Mouse (Mus musculus): ENCODE measurements around the gene Eipr1. TPM values are rescaled to one million over a fixed set of nuclear protein-coding genes. Genes with fewer than 3 reads are reported as not detected.

Gene Eipr1
- polyA plus RNA-seq, 1 experiment from 2014 or later = 21.6 TPM

GRCm38 (mm10) chr12:28734271-28734670 is 17.3 kb upstream of the Eipr1 start:
- Histone ChIP-seq H3K9ac (replicated peaks; ENCODE audit: low read depth) (no peak overlapping the region), H3K9me3 (ENCODE audit: low read length) (no peaks in the 10 kb centered on the region), H3K4me2 (replicated peaks; ENCODE audit: low read depth, low read length) (no peak overlapping the region), H3K4me3 (ENCODE audit: low read depth, low read length) (no peak overlapping the region), H3K27me3 (replicated peaks; ENCODE audit: insufficient read depth, low read length) (no peaks in the 10 kb centered on the region), H3K36me3 (ENCODE audit: insufficient read depth, low read length) (peaks cover 5% of the 10 kb centered on the region), H3K27ac (ENCODE audit: low read length) (no peak overlapping the region), H3K4me1 (ENCODE audit: insufficient read depth, low read depth, low read length) (no peaks in the 10 kb centered on the region)
- no peak for ATAC-seq
- DNase-seq (ENCODE audit: low spot score) = no peak
- WGBS = 100% methylated on average over 1 of the region's 1 CpGs
- TF ChIP-seq CTCF (IDR thresholded peaks at IDR 0.05) (no peak), EP300 (IDR thresholded peaks at IDR 0.05) (no peak)

- Histone ChIP-seq H3K27ac (ENCODE audit: low read length) (no peak overlapping the region), H3K27me3 (replicated peaks; ENCODE audit: insufficient read depth, low read length) (no peaks in the 10 kb centered on the region), H3K36me3 (ENCODE audit: insufficient read depth, low read length) (peaks cover 5% of the 10 kb centered on the region), H3K4me1 (ENCODE audit: insufficient read depth, low read depth, low read length) (no peaks in the 10 kb centered on the region), H3K9me3 (ENCODE audit: low read length) (no peaks in the 10 kb centered on the region), H3K9ac (replicated peaks; ENCODE audit: low read depth) (no peak overlapping the region), H3K4me2 (replicated peaks; ENCODE audit: low read depth, low read length) (no peak overlapping the region), H3K4me3 (ENCODE audit: low read depth, low read length) (no peak overlapping the region)
- WGBS = 87% methylated on average over 3 of the region's 3 CpGs
- ATAC-seq (no peak), DNase-seq (ENCODE audit: low spot score) (no peak)
- TF ChIP-seq EP300 (IDR thresholded peaks at IDR 0.05) (no peak), CTCF (IDR thresholded peaks at IDR 0.05) (no peak)
Observed at GRCm38 (mm10) chr12:28735293-28735692, 16.3 kb upstream of the Eipr1 start.

GRCm38 (mm10) chr12:28743328-28743727 is 8.3 kb upstream of the Eipr1 start:
- Histone ChIP-seq H3K36me3 (ENCODE audit: insufficient read depth, low read length) (no peaks in the 10 kb centered on the region; the same call in 1 of the 2 replicates), H3K4me3 (ENCODE audit: low read depth, low read length) (no peak overlapping the region), H3K4me2 (replicated peaks; ENCODE audit: low read depth, low read length) (no peak overlapping the region), H3K9ac (replicated peaks; ENCODE audit: low read depth) (no peak overlapping the region), H3K27ac (ENCODE audit: low read length) (no peak overlapping the region), H3K4me1 (ENCODE audit: insufficient read depth, low read depth, low read length) (no peaks in the 10 kb centered on the region), H3K9me3 (ENCODE audit: low read length) (no peaks in the 10 kb centered on the region), H3K27me3 (replicated peaks; ENCODE audit: insufficient read depth, low read length) (no peaks in the 10 kb centered on the region)
- no peak for TF ChIP-seq CTCF (IDR thresholded peaks at IDR 0.05)
- no peak for TF ChIP-seq EP300 (IDR thresholded peaks at IDR 0.05)
- ATAC-seq (no peak), DNase-seq (ENCODE audit: low spot score) (no peak)
- WGBS = 80% methylated on average over 3 of the region's 3 CpGs

- WGBS = 1% methylated on average over 41 of the region's 41 CpGs
- Histone ChIP-seq H3K4me3 (ENCODE audit: low read depth, low read length) (peak within 1 kb of the TSS; percentile 91), H3K4me1 (ENCODE audit: insufficient read depth, low read depth, low read length) (no peaks in the 10 kb centered on the region; the same call in 1 of the 2 replicates), H3K9ac (replicated peaks; ENCODE audit: low read depth) (peak within 1 kb of the TSS; percentile 86), H3K36me3 (ENCODE audit: insufficient read depth, low read length) (no peaks in the 10 kb centered on the region; the same call in 1 of the 2 replicates), H3K9me3 (ENCODE audit: low read length) (no peaks in the 10 kb centered on the region), H3K27ac (ENCODE audit: low read length) (peak within 1 kb of the TSS; percentile 51), H3K4me2 (replicated peaks; ENCODE audit: low read depth, low read length) (peak within 1 kb of the TSS; percentile 90), H3K27me3 (replicated peaks; ENCODE audit: insufficient read depth, low read length) (no peaks in the 10 kb centered on the region)
- peak; percentile 93 for ATAC-seq
- peak; percentile 97 for DNase-seq (ENCODE audit: low spot score)
- TF ChIP-seq CTCF (IDR thresholded peaks at IDR 0.05) = no peak
- no peak for TF ChIP-seq EP300 (IDR thresholded peaks at IDR 0.05)
Observed at GRCm38 (mm10) chr12:28750021-28750633, 1.5 kb upstream of the Eipr1 start, which contains the start of gene Trappc12. Gene Trappc12, minus strand, starts transcription at chr12:28750472.

GRCm38 (mm10) chr12:28750876-28751275 is 727 bp upstream of the Eipr1 start:
- Histone ChIP-seq H3K27me3 (replicated peaks; ENCODE audit: insufficient read depth, low read length) (no peaks in the 10 kb centered on the region), H3K9ac (replicated peaks; ENCODE audit: low read depth) (no peak overlapping the region), H3K9me3 (ENCODE audit: low read length) (no peaks in the 10 kb centered on the region), H3K27ac (ENCODE audit: low read length) (no peak overlapping the region; the same call in 1 of the 2 replicates), H3K4me2 (replicated peaks; ENCODE audit: low read depth, low read length) (no peak overlapping the region), H3K4me3 (ENCODE audit: low read depth, low read length) (no peak overlapping the region; the same call in 1 of the 2 replicates), H3K36me3 (ENCODE audit: insufficient read depth, low read length) (no peaks in the 10 kb centered on the region; the same call in 1 of the 2 replicates), H3K4me1 (ENCODE audit: insufficient read depth, low read depth, low read length) (no peaks in the 10 kb centered on the region; the same call in 1 of the 2 replicates)
- ATAC-seq (no peak), DNase-seq (ENCODE audit: low spot score) (no peak)
- WGBS = 97% methylated on average over 5 of the region's 5 CpGs
- TF ChIP-seq CTCF (IDR thresholded peaks at IDR 0.05) (no peak), EP300 (IDR thresholded peaks at IDR 0.05) (no peak)

GRCm38 (mm10) chr12:28756019-28756418 is 4.4 kb downstream of the Eipr1 start:
- Histone ChIP-seq H3K4me1 (ENCODE audit: insufficient read depth, low read depth, low read length) (no peaks in the 10 kb centered on the region; the same call in 1 of the 2 replicates), H3K27me3 (replicated peaks; ENCODE audit: insufficient read depth, low read length) (no peaks in the 10 kb centered on the region), H3K4me2 (replicated peaks; ENCODE audit: low read depth, low read length) (no peak overlapping the region), H3K27ac (ENCODE audit: low read length) (no peak overlapping the region), H3K36me3 (ENCODE audit: insufficient read depth, low read length) (no peaks in the 10 kb centered on the region), H3K4me3 (ENCODE audit: low read depth, low read length) (no peak overlapping the region), H3K9ac (replicated peaks; ENCODE audit: low read depth) (no peak overlapping the region), H3K9me3 (ENCODE audit: low read length) (no peaks in the 10 kb centered on the region)
- DNase-seq (ENCODE audit: low spot score) = no peak
- 81% methylated on average over 4 of the region's 4 CpGs for WGBS
- TF ChIP-seq EP300 (IDR thresholded peaks at IDR 0.05) = no peak
- no peak for TF ChIP-seq CTCF (IDR thresholded peaks at IDR 0.05)
- ATAC-seq = no peak

All from lung, postnatal 0 days (tissue).